ENCODE assay signal across 8 mouse cellular contexts in the genomic region with DNA sequence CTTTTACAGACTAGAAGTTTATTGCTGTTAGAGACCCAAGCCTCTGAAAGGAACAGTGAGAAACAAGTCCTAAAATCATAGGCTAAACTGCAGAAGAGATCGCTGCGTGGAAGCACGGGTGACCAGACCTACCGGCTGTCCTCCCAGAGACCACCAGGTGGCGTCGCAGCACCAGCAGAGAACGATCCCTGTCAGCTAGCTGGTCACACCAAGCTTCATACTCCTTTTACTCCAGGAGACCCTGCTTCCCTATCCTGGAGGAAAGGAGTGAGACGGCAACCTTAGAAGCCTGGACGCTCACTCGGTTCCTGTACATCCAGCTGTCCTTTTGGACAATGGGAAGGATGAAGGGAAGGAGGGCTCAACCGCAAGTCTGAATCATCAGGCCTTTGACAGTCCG. TPM values are rescaled to one million over a fixed set of nuclear protein-coding genes. Genes with fewer than 3 reads are reported as not detected.
DNase-seq lines count a peak whose midpoint lies in the region; ATAC-seq lines count a peak whose summit lies in the region.

No protein-coding gene starts in this region.

- WGBS in forebrain, embryonic 16.5 days = under 1% methylated on average over 12 of the region's 12 CpGs
- under 1% methylated on average over 12 of the region's 12 CpGs for WGBS in neural tube, embryonic 15.5 days

- peak; percentile 86 for ATAC-seq in forebrain, embryonic 16.5 days
- ATAC-seq in neural tube, embryonic 15.5 days (ENCODE audit: low FRiP score) = peak; percentile 81

- peak overlapping the region; percentile 58 for H3K9ac ChIP-seq in forebrain, embryonic 16.5 days (replicated peaks; ENCODE audit: low read depth, low read length)
- H3K9ac ChIP-seq in neural tube, embryonic 15.5 days (replicated peaks) = peak overlapping the region; percentile 50; the same call in 1 of the 2 replicates

- H3K27me3 ChIP-seq in forebrain, embryonic 16.5 days (replicated peaks; ENCODE audit: control insufficient read depth, insufficient read depth, low read length) = peaks cover 66% of the 10 kb centered on the region
- H3K27me3 ChIP-seq in neural tube, embryonic 15.5 days (replicated peaks) = peaks cover 83% of the 10 kb centered on the region

- H3K4me1 ChIP-seq in forebrain, embryonic 16.5 days (replicated peaks; ENCODE audit: control insufficient read depth, insufficient read depth, low read length) = peaks cover 27% of the 10 kb centered on the region
- H3K4me1 ChIP-seq in neural tube, embryonic 15.5 days = peaks cover 27% of the 10 kb centered on the region

- peak overlapping the region; percentile 99 for H3K4me2 ChIP-seq in forebrain, embryonic 16.5 days (ENCODE audit: low read length)
- peak overlapping the region; percentile 100 for H3K4me2 ChIP-seq in neural tube, embryonic 15.5 days

- no peaks in the 10 kb centered on the region for H3K36me3 ChIP-seq in forebrain, embryonic 16.5 days (ENCODE audit: control insufficient read depth, insufficient read depth)
- no peaks in the 10 kb centered on the region for H3K36me3 ChIP-seq in neural tube, embryonic 15.5 days

- H3K9me3 ChIP-seq in forebrain, embryonic 16.5 days (ENCODE audit: control insufficient read depth, low read length) = no peaks in the 10 kb centered on the region
- no peaks in the 10 kb centered on the region for H3K9me3 ChIP-seq in neural tube, embryonic 15.5 days (replicated peaks)

- H3K4me3 ChIP-seq in forebrain, embryonic 16.5 days (replicated peaks; ENCODE audit: low read length) = peak overlapping the region; percentile 56
- peak overlapping the region; percentile 54 for H3K4me3 ChIP-seq in neural tube, embryonic 15.5 days (replicated peaks)

- H3K27ac ChIP-seq in forebrain, embryonic 16.5 days (ENCODE audit: low read length) = no peak overlapping the region
- no peak overlapping the region for H3K27ac ChIP-seq in neural tube, embryonic 15.5 days (replicated peaks)

- peak; percentile 87 for DNase-seq in ES-CJ7 (ENCODE audit: low read depth, low spot score)
- DNase-seq in cerebellum, adult 18-20 months = peak; percentile 91 to 95
- DNase-seq in heart, postnatal 36 days = peak; percentile 88 to 94
- peak; percentile 82 to 96 for DNase-seq in layer of hippocampus, adult 18-20 months (ENCODE audit: low spot score in 2 of 2)
- DNase-seq in lung, adult 18-20 months = peak; percentile 86
- DNase-seq in testis, postnatal 10 days (ENCODE audit: low spot score) = peak; percentile 96

- intact Hi-C loops in heart, postnatal 36 days (cut with DNase I) = loop anchor here (1.0 to 2.0 kb wide), 3 partner anchors 46 to 174 kb away; no protein-coding TSS in a partner anchor

RNA-seq across cellular contexts. Expression of a gene that starts 3.6 kb away (rescaled TPM):
- polyA plus RNA-seq in forebrain, embryonic 16.5 days (2015; fragmentation: Nextera tagmentation; extraction: Ambion mirVana) = not detected in 2 replicates
- total RNA-seq in heart, postnatal 36 days (2021) = under 1 TPM in 1 of 2 experiments, not detected in 1; 0.69 TPM
- not detected for total RNA-seq in layer of hippocampus, adult 18-20 months (2021)
- polyA plus RNA-seq in neural tube, embryonic 15.5 days (2015; fragmentation: Nextera tagmentation; extraction: Ambion mirVana) = 0.10 TPM in 1 of 2 replicates, not detected in the other

RNA-seq across cellular contexts. Expression of a gene that starts 12.8 kb away (rescaled TPM):
- polyA plus RNA-seq in forebrain, embryonic 16.5 days (2015; fragmentation: Nextera tagmentation; extraction: Ambion mirVana) = 0.24 TPM in 1 of 2 replicates, not detected in the other
- under 1 TPM; 0.58 to 0.62 TPM for total RNA-seq in heart, postnatal 36 days (2021)
- total RNA-seq in layer of hippocampus, adult 18-20 months (2021) = not detected
- polyA plus RNA-seq in neural tube, embryonic 15.5 days (2015; fragmentation: Nextera tagmentation; extraction: Ambion mirVana) = 0.32 and 0.64 TPM in 2 replicates

RNA-seq across cellular contexts. Expression of a gene that starts 17.0 kb away (rescaled TPM):
- 64.2 and 65.1 TPM in 2 replicates for polyA plus RNA-seq in forebrain, embryonic 16.5 days (2015; fragmentation: Nextera tagmentation; extraction: Ambion mirVana)
- total RNA-seq in heart, postnatal 36 days (2021) = 10 to 100 TPM; 43.2 to 50.4 TPM
- 10 to 100 TPM; 82.1 to 84.8 TPM for total RNA-seq in layer of hippocampus, adult 18-20 months (2021)
- polyA plus RNA-seq in neural tube, embryonic 15.5 days (2015; fragmentation: Nextera tagmentation; extraction: Ambion mirVana) = 68.8 and 76.6 TPM in 2 replicates

RNA-seq across cellular contexts. Expression of a gene that starts 59.6 kb away (rescaled TPM):
- 79.5 and 80.8 TPM in 2 replicates for polyA plus RNA-seq in forebrain, embryonic 16.5 days (2015; fragmentation: Nextera tagmentation; extraction: Ambion mirVana)
- total RNA-seq in heart, postnatal 36 days (2021) = 10 to 100 TPM; 14.4 to 19.8 TPM
- 10 to 100 TPM; 56.2 to 56.4 TPM for total RNA-seq in layer of hippocampus, adult 18-20 months (2021)
- polyA plus RNA-seq in neural tube, embryonic 15.5 days (2015; fragmentation: Nextera tagmentation; extraction: Ambion mirVana) = 59.4 and 67.9 TPM in 2 replicates
